ENCODE assay signal across 8 mouse cellular contexts in genomic region chr7:43312386-43313012, GRCm38 (mm10). TPM values are rescaled to one million over a fixed set of nuclear protein-coding genes. Genes with fewer than 3 reads are reported as not detected.
A peak's percentile ranks its signal among the peaks of the same experiment; 100 is the strongest.
DNase-seq lines count a peak whose midpoint lies in the region; ATAC-seq and TF ChIP-seq lines count a peak whose summit lies in the region.

No protein-coding gene starts in this region.

- peak; percentile 7 for TF ChIP-seq CTCF in left cerebral cortex, adult 2 months (IDR thresholded peaks at IDR 0.05)

- no peaks in the 10 kb centered on the region for H3K27me3 ChIP-seq in megakaryocyte, embryonic 14.5 days (replicated peaks)

- H3K36me3 ChIP-seq in megakaryocyte, embryonic 14.5 days (replicated peaks; ENCODE audit: low read length) = peaks cover 36% of the 10 kb centered on the region

- no peak for DNase-seq in left cerebral cortex, adult 2 months (ENCODE audit: extremely low spot score in 1 of 2, low spot score in 2 of 2)
- DNase-seq in left cerebral cortex, adult 18-20 months (ENCODE audit: low spot score in 2 of 2) = no peak
- DNase-seq in ovary, postnatal 36 days (ENCODE audit: low spot score) = no peak
- DNase-seq in urinary bladder, postnatal 14 days (ENCODE audit: low spot score) = no peak
- no peak for DNase-seq in cerebellum, adult 11-12 months

- H3K4me3 ChIP-seq in left cerebral cortex, adult 2 months = peak overlapping the region; percentile 91
- peak overlapping the region; percentile 84 for H3K4me3 ChIP-seq in brown adipose tissue, adult 24 weeks (ENCODE audit: insufficient read depth, low read depth, low read length)
- H3K4me3 ChIP-seq in megakaryocyte, embryonic 14.5 days (replicated peaks) = peak overlapping the region; percentile 100

- intact Hi-C loops in left cerebral cortex, adult 2 months (cut with DNase I) = loop anchor here (5.0 to 10.0 kb wide), 4 partner anchors 130 to 362 kb away; partner anchors contain the start of genes Cldnd2, Ctu1, Etfb and Gm45233

- H3K9me3 ChIP-seq in megakaryocyte, embryonic 14.5 days = no peaks in the 10 kb centered on the region

- peak; percentile 23 to 46 for ATAC-seq in hematopoietic stem cell, adult 5-6 weeks (replicated peaks in 1 of 2; ENCODE audit: insufficient read depth in 1 of 2, low FRiP score in 2 of 2, low TSS enrichment in 1 of 2, low read depth in 1 of 2, poor library complexity in 2 of 2, severe bottlenecking in 2 of 2)

- H3K27ac ChIP-seq in left cerebral cortex, adult 2 months = peak overlapping the region; percentile 90
- peak overlapping the region; percentile 86 for H3K27ac ChIP-seq in brown adipose tissue, adult 24 weeks (replicated peaks; ENCODE audit: low read depth, low read length)

- H3K4me1 ChIP-seq in brown adipose tissue, adult 24 weeks (ENCODE audit: control insufficient read depth, insufficient read depth, insufficient read length, low read length) = peaks cover 13% of the 10 kb centered on the region
- H3K4me1 ChIP-seq in megakaryocyte, embryonic 14.5 days = peaks cover 54% of the 10 kb centered on the region

RNA-seq across cellular contexts. Expression of gene Zfp715, which starts 0.6 kb away (rescaled TPM):
- 10 to 100 TPM; 21.6 to 23.6 TPM for total RNA-seq in left cerebral cortex, adult 2 months (2021)
- 10 to 100 TPM; 21.0 to 22.8 TPM for total RNA-seq in left cerebral cortex, adult 18-20 months (2021)
- polyA plus RNA-seq in brown adipose tissue, adult 24 weeks (2012; ENCODE audit: insufficient read depth, insufficient read length, missing spikeins) = 5.9 and 13.6 TPM in 2 replicates
- total RNA-seq in hematopoietic stem cell, adult 5-6 weeks (2017) = 23.1 and 28.8 TPM in 2 replicates
- 3.7 TPM in 1 of 2 replicates, not detected in the other for polyA plus RNA-seq in megakaryocyte, embryonic 14.5 days (2012; ENCODE audit: insufficient read depth, low replicate concordance)

RNA-seq across cellular contexts. Expression of gene Siglecf, which starts 38.6 kb away (rescaled TPM):
- total RNA-seq in left cerebral cortex, adult 2 months (2021) = under 1 TPM; 0.34 to 0.54 TPM
- total RNA-seq in left cerebral cortex, adult 18-20 months (2021) = under 1 TPM; 0.49 to 0.66 TPM
- polyA plus RNA-seq in brown adipose tissue, adult 24 weeks (2012; ENCODE audit: insufficient read depth, insufficient read length, missing spikeins) = not detected in 2 replicates
- 5.0 and 7.6 TPM in 2 replicates for total RNA-seq in hematopoietic stem cell, adult 5-6 weeks (2017)
- 1.5 and 2.7 TPM in 2 replicates for polyA plus RNA-seq in megakaryocyte, embryonic 14.5 days (2012; ENCODE audit: insufficient read depth, low replicate concordance)
